Mouse (Mus musculus) hindbrain, embryonic 11.5 days (tissue): Measurements from ENCODE around the gene Olfr322. TPM values are rescaled to one million over a fixed set of nuclear protein-coding genes. Genes with fewer than 3 reads are reported as not detected.

Experiments
- ATAC-seq: fragments of 200-750 bp; cut with Nextera tagmentation; 2 replicates; pipeline ENCODE4 v1.8.0; 2017; ENCODE audit warnings: mild to moderate bottlenecking, moderate TSS enrichment, moderate library complexity; ENCODE audit not compliant: low FRiP score
- DNase-seq: peaks from one replicate; pipeline ENCODE4 v3.0.0-alpha.2; 2015; ENCODE audit warnings: low spot score
- H3K27ac ChIP-seq: fragments of 300-500 bp; sonication (generic); 2 replicates; pipeline ENCODE4 v1.5.1; 2014; ENCODE audit warnings: mild to moderate bottlenecking, low read depth, low read length
- H3K27me3 ChIP-seq: fragments of 300-500 bp; sonication (generic); 2 replicates; pipeline ENCODE4 v1.6.1; 2014; ENCODE audit warnings: mild to moderate bottlenecking, low read length, moderate library complexity, mixed read lengths; ENCODE audit not compliant: control insufficient read depth, insufficient read depth
- H3K36me3 ChIP-seq: fragments of 300-500 bp; sonication (generic); 2 replicates; pipeline ENCODE4 v1.6.1; 2014; ENCODE audit warnings: mild to moderate bottlenecking, low read length, moderate library complexity, mixed read lengths; ENCODE audit not compliant: control insufficient read depth, insufficient read depth
- H3K4me1 ChIP-seq: fragments of 300-500 bp; sonication (generic); replicated peaks from 2 replicates; pipeline ENCODE4 v1.6.1; 2014; ENCODE audit warnings: low read length, mixed read lengths; ENCODE audit not compliant: control insufficient read depth, insufficient read depth
- H3K4me2 ChIP-seq: fragments of 300-500 bp; sonication (generic); replicated peaks from 2 replicates; pipeline ENCODE4 v1.6.1; 2014; ENCODE audit warnings: mild to moderate bottlenecking, low read depth, low read length
- H3K4me3 ChIP-seq: fragments of 300-500 bp; sonication (generic); 2 replicates; pipeline ENCODE4 v1.5.1; 2014; ENCODE audit warnings: low read depth, low read length
- H3K9ac ChIP-seq: fragments of 300-500 bp; sonication (generic); 2 replicates; pipeline ENCODE4 v1.6.1; 2014; ENCODE audit warnings: low read depth, low read length
- H3K9me3 ChIP-seq: fragments of 300-500 bp; sonication (generic); 2 replicates; pipeline ENCODE4 v1.6.1; 2016; ENCODE audit warnings: low read length; ENCODE audit not compliant: control insufficient read depth
- whole genome bisulfite sequencing: fragments of 180-500 bp; shearing (Covaris S2); extraction: QIAGEN DNeasy Blood & Tissue Kit; methylation state at CpG from one replicate; pipeline ENCODE4 v1.1.7; 2014; 5-methylcytosine and 5-hydroxymethylcytosine counted together
- polyA plus RNA-seq: library from polyadenylated mRNA; unstranded; fragments of >200 nt; fragmentation: Nextera tagmentation; extraction: Ambion mirVana; gene quantifications from 2 replicates; pipeline ENCODE4 v1.2.1, GENCODE M21; 2014

Olfr322 gene
- not detected in 2 replicates for polyA plus RNA-seq

DNA sequence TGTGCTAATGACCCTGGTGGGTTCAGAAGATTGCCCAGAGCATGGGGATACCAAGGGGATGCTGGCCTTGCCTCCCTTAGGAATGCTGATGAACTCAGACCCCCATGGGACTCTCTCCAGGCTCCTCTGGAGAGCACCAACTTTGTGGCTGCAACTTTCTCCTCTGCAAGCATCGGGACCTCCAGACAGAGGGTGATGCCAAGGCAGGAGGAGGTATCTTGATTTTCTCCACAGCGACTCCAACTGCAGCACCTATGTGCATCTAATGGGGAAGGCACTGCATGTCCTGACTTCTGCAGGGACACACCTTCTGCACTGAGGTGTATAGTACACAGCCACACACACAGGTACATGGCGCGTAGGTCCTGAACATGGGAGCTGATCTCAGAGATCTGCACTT lies at the start of gene Olfr322:
Olfr322 (plus strand) TSS at position 187 of the 400 bp plus-strand sequence.
- H3K4me1 ChIP-seq: no peaks in the 10 kb centered on the region
- no peak within 1 kb of the TSS for H3K9ac ChIP-seq
- H3K27ac ChIP-seq: no peak within 1 kb of the TSS
- H3K36me3 ChIP-seq: no peaks in the 10 kb centered on the region
- ATAC-seq: no peak
- no peak within 1 kb of the TSS for H3K4me2 ChIP-seq
- H3K27me3 ChIP-seq: no peaks in the 10 kb centered on the region
- no peak for DNase-seq
- H3K4me3 ChIP-seq: no peak within 1 kb of the TSS
- H3K9me3 ChIP-seq: no peaks in the 10 kb centered on the region
- WGBS: 89% methylated on average over 4 of the region's 4 CpGs

DNA sequence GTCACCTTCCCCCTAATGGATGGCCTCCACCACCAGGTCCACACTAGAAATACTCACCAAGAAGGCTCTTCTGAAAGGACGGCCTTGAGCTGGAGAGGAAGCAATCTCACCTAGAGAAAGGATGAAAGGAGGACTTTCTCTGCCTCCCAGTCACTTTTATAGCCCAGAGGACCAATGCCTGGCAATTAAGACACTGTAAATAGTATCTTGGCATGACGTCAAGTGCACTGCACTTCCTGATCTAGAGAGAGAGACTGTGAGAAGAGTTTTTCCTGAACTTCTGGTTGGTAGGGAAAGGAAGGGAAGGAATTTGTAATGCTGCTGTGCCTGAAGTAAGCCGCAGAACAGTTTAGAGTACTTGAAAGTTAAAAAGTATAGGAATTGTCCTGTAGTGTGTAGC lies 45.2 kb upstream of the Olfr322 start:
- 87% methylated on average over 3 of the region's 3 CpGs for WGBS
- H3K4me1 ChIP-seq: no peaks in the 10 kb centered on the region
- no peak overlapping the region for H3K27ac ChIP-seq
- H3K4me3 ChIP-seq: no peak overlapping the region
- DNase-seq (no peak), ATAC-seq (no peak)
- no peak overlapping the region for H3K4me2 ChIP-seq
- H3K9me3 ChIP-seq: no peaks in the 10 kb centered on the region
- H3K36me3 ChIP-seq: no peaks in the 10 kb centered on the region
- no peaks in the 10 kb centered on the region for H3K27me3 ChIP-seq
- no peak overlapping the region for H3K9ac ChIP-seq

DNA sequence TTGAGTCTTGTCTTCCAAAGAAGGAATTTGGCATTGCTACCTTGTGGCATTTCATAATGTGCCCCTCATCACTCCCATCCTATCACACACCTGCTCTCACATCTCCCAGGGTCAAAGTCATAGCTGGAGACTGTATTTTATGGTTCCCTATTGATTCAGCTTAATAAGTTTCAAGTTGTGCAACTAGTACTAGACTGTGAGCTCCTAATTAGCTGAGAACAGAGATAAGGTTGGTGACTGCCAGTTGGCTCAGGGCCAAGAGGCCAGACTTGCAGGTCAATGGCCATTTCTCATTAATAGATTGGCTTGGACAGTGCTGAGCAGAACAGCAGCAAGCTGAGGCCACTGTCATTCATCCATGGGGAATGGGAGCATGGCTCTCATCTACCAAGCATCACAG lies 44.1 kb upstream of the Olfr322 start:
- Histone ChIP-seq H3K27ac (no peak overlapping the region), H3K4me3 (no peak overlapping the region), H3K4me2 (no peak overlapping the region), H3K4me1 (no peaks in the 10 kb centered on the region), H3K27me3 (no peaks in the 10 kb centered on the region), H3K9me3 (no peaks in the 10 kb centered on the region), H3K9ac (no peak overlapping the region), H3K36me3 (no peaks in the 10 kb centered on the region)
- DNase-seq (no peak), ATAC-seq (no peak)

DNA sequence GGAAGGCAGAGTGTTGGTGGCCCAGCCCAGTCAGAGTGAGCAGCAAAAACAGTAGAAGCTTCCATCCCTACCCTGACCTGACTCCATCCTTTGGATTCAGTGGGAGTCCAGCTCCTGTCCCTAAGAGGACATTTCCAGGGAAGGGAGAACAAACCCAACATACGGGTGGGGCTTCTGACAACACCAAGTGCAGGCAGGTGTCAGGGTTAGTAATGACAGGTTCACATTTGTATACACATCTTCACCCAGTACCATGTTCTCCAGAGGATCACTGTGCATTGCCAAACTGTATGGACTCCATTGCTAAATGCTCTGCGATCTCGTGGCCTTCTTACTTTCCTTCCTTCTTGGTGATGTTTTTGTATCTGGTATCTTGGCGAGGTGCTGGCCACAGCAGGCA lies 42.6 kb upstream of the Olfr322 start, which contains the start of gene 2210407C18Rik:
2210407C18Rik (minus strand) TSS at position 101 of the 400 bp plus-strand sequence.
- DNase-seq (no peak), ATAC-seq (no peak)
- Histone ChIP-seq H3K27me3 (no peaks in the 10 kb centered on the region), H3K4me2 (no peak within 1 kb of the TSS), H3K36me3 (no peaks in the 10 kb centered on the region), H3K9me3 (no peaks in the 10 kb centered on the region), H3K27ac (no peak within 1 kb of the TSS), H3K4me3 (no peak within 1 kb of the TSS), H3K9ac (no peak within 1 kb of the TSS), H3K4me1 (no peaks in the 10 kb centered on the region)
- 89% methylated on average over 4 of the region's 4 CpGs for WGBS

DNA sequence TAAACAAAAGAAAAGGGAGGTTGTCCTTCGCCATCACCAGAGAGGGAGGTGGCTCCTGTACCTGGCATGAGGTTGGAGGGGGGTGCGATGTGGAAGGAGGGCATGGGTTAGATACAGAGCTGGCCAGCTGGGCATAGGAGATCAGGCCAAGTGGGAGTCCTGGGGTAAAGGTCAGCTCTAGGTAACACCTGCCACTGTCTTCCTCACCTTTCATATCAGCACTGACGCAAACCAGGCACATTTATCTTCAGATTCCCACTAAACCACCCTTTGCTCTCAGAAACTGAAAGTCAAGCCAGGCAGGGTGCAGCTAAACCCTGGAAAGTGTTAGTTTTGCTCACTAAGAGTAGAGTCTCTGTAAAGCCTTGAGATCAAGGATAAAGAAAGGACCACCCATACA lies 40.2 kb upstream of the Olfr322 start:
- WGBS: 85% methylated on average over 3 of the region's 3 CpGs
- no peak for DNase-seq
- no peaks in the 10 kb centered on the region for H3K4me1 ChIP-seq

DNA sequence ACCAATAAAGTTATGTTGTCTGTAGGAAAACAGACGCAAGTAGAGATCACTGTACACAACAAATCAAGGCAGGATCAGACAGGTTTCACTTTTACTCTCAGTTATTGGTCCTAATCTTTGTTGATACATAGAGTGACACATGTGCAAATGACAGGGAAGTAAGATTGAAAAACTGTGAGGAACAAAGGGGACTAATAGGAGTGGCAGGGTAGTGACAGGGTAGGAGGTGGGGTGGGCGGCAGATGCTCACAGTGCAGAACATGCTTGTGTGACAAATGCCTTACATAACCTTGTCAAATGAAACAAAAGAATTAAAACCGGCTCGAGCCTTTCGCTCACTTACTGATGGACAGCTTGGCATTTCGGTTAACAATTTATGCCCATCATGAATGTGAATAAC lies 39.8 kb upstream of the Olfr322 start:
- H3K27ac ChIP-seq: no peak overlapping the region
- ATAC-seq (no peak), DNase-seq (no peak)
- H3K36me3 ChIP-seq: no peaks in the 10 kb centered on the region
- H3K4me1 ChIP-seq: no peaks in the 10 kb centered on the region
- H3K9ac ChIP-seq: no peak overlapping the region
- no peak overlapping the region for H3K4me2 ChIP-seq
- H3K27me3 ChIP-seq: no peaks in the 10 kb centered on the region
- H3K4me3 ChIP-seq: no peak overlapping the region
- 60% methylated on average over 6 of the region's 6 CpGs for WGBS
- H3K9me3 ChIP-seq: no peaks in the 10 kb centered on the region

More for the DNA sequence above, 40.2 kb upstream of the Olfr322 start:
- Histone ChIP-seq H3K27ac (no peak overlapping the region), H3K9me3 (no peaks in the 10 kb centered on the region), H3K4me2 (no peak overlapping the region), H3K27me3 (no peaks in the 10 kb centered on the region), H3K36me3 (no peaks in the 10 kb centered on the region), H3K4me3 (no peak overlapping the region), H3K9ac (no peak overlapping the region)
- no peak for ATAC-seq

DNA sequence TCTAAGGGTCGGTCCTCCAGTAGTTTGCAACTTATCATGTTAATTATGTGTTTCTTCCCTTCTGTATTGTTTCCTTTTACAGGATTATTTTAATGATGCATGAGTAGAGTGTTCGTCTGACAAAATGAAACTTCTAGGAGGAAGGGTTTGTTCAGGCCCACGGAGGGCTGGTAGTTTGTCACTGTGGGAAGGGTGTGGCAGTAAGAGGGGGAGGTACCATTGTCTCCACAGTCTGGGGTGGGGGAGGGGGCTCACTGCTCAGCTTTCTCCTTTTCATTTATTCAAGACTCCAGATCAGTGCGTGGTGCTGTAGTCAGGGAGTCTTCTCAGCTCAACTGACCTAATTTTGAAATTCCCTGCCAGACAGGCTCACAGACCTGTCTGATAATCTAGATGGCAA lies 32.4 kb upstream of the Olfr322 start:
- H3K9me3 ChIP-seq: no peaks in the 10 kb centered on the region
- no peak overlapping the region for H3K27ac ChIP-seq
- DNase-seq: no peak
- ATAC-seq: no peak
- no peak overlapping the region for H3K4me3 ChIP-seq
- WGBS: 62% methylated on average over 4 of the region's 4 CpGs
- H3K27me3 ChIP-seq: no peaks in the 10 kb centered on the region
- H3K4me2 ChIP-seq: no peak overlapping the region
- no peaks in the 10 kb centered on the region for H3K4me1 ChIP-seq
- no peak overlapping the region for H3K9ac ChIP-seq
- H3K36me3 ChIP-seq: no peaks in the 10 kb centered on the region

DNA sequence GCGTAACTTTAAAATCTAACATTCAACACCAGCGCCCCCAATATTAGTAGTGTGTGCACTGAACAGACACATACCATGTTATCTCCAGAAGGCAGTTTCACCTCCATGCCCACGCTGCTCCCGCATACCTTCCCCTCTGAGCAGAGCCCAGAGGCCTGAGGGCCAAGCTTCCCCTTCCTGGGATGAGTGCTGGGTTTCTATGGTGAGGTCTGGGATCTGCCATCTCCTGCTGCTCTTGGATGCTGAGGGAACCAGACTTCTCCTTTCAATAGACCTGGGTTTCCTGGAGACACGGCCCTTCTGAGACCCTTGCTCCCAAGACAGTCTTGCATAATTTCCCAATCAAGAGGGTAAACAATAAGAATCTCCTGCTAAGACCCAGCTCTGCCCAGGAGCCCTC lies 28.2 kb upstream of the Olfr322 start, which contains the start of gene Olfr323:
Olfr323 (minus strand) TSS at position 101 of the 400 bp plus-strand sequence.
- no peaks in the 10 kb centered on the region for H3K27me3 ChIP-seq
- no peak within 1 kb of the TSS for H3K4me3 ChIP-seq
- DNase-seq (no peak), ATAC-seq (no peak)
- H3K27ac ChIP-seq: no peak within 1 kb of the TSS
- no peaks in the 10 kb centered on the region for H3K4me1 ChIP-seq
- WGBS: 71% methylated on average over 5 of the region's 5 CpGs
- no peak within 1 kb of the TSS for H3K9ac ChIP-seq
- H3K4me2 ChIP-seq: no peak within 1 kb of the TSS
- no peaks in the 10 kb centered on the region for H3K36me3 ChIP-seq
- no peaks in the 10 kb centered on the region for H3K9me3 ChIP-seq

DNA sequence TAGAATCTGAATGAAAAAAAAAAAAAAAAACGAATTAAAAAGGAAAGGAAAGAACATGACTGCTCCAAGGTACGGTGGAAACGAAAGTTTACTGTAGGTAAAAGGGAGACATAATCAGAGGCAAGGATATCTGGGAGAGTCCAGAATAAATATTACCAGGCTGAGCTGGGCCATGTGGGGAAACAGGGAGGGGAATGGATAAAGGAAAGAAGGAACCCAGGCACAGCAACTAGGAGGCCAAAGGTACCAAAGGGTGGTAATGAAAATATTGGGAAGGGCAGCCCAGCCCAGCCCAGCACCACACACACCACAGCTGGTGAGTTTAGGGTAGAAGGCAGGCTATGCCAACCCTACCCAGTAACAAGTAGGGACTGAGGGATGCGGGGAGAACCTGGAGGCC lies 23.7 kb upstream of the Olfr322 start:
- H3K4me1 ChIP-seq: no peaks in the 10 kb centered on the region
- no peak overlapping the region for H3K9ac ChIP-seq
- no peak for DNase-seq
- no peaks in the 10 kb centered on the region for H3K36me3 ChIP-seq
- H3K4me3 ChIP-seq: no peak overlapping the region
- no peak overlapping the region for H3K4me2 ChIP-seq
- WGBS: 67% methylated on average over 4 of the region's 4 CpGs
- no peak for ATAC-seq
- no peak overlapping the region for H3K27ac ChIP-seq
- H3K27me3 ChIP-seq: no peaks in the 10 kb centered on the region
- H3K9me3 ChIP-seq: no peaks in the 10 kb centered on the region
